Mouse (Mus musculus) megakaryocyte, embryonic 14.5 days (primary cell): ENCODE measurements around the gene Nrxn1.

ENCODE experiments used
- FLI1 ChIP-seq: IDR thresholded peaks from 2 replicates; pipeline ENCODE4 v1.6.1; 2012; ENCODE audit warnings: low read length, inconsistent platforms, mixed read lengths
- GATA1 ChIP-seq: IDR thresholded peaks from 3 replicates; pipeline ENCODE4 v1.6.1; 2012; ENCODE audit warnings: mixed read lengths, low read length, inconsistent platforms, borderline replicate concordance

- TF ChIP-seq GATA1 (no peak), FLI1 (no peak)
Measured at GRCm38 (mm10) chr17:90238517-90238916, 854.4 kb downstream of the Nrxn1 start.
